Mouse (Mus musculus) left cerebral cortex, adult 18-20 months (tissue): ENCODE data around the gene Trpc7. TPM values are rescaled to one million over a fixed set of nuclear protein-coding genes. Genes with fewer than 3 reads are reported as not detected.
A peak's percentile ranks its signal among the peaks of the same experiment; 100 is the strongest.

ENCODE experiments used
- DNase-seq, 2 experiments: peaks; one replicate each; pipeline ENCODE4 v3.0.0; 2021 to 2022; ENCODE audit warnings: low spot score in 2 of 2, mixed read lengths in 1 of 2
- long read RNA-seq, 2 experiments: library from polyadenylated mRNA; stranded (forward); transcript quantifications; one replicate each; pipeline ENCODE4 v2.0.0; 2021
- total RNA-seq, 2 experiments: library from RNA; stranded (reverse); gene quantifications; 2 replicates each; pipeline ENCODE4 v1.2.3; 2021

Trpc7 gene
- 1 to 10 TPM; 1.9 to 2.3 TPM for total RNA-seq
- long read RNA-seq, experiment 1, partial matches to known transcripts: 1 of 3 reads
- long read RNA-seq, experiment 1, other reads (novel, unspliced or antisense): 2 of 3 reads
- long read RNA-seq, experiment 2: 0 reads

DNA sequence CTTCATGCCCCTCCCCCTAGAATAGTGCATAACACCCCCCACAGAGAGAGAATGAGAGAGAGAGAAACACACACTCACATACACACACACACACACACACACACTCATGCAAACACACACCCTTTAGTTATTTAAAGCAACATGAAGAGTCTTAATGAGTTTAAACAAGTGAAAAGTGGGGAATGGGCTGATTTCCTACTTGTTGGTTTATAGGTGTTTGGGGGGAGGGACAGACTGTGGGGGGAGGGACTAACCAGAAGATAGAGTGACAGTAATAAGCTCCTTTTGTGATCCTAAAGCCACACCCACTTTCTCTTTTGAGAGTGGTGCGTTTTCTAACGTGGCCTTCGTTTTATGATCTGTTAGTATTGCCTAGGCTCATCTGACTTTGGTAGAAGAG lies at the start of gene Trpc7:
TSS of gene Trpc7 (minus strand) at position 101 of the 400 bp plus-strand sequence.
- DNase-seq: no peak

DNA sequence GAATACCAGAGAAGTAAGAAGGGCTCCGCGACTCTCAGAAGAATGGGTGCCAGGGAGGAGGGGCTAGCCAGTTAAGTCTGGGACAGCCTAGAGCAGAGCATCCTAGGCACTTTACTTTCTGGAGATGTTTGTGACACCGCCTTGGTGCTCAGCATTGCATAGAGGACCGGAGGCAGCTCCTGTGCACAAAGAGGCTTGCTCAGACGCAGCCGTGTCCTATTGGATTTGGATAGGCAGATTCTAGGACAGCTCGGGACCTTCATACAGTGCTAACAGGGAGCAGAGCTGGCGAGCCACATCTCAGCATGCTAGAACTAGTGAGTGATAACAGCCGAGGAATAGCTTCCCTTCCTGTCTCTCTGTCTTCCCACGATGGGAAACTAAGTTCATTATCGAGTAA lies 43.5 kb upstream of the Trpc7 start:
- DNase-seq: no peak

DNA sequence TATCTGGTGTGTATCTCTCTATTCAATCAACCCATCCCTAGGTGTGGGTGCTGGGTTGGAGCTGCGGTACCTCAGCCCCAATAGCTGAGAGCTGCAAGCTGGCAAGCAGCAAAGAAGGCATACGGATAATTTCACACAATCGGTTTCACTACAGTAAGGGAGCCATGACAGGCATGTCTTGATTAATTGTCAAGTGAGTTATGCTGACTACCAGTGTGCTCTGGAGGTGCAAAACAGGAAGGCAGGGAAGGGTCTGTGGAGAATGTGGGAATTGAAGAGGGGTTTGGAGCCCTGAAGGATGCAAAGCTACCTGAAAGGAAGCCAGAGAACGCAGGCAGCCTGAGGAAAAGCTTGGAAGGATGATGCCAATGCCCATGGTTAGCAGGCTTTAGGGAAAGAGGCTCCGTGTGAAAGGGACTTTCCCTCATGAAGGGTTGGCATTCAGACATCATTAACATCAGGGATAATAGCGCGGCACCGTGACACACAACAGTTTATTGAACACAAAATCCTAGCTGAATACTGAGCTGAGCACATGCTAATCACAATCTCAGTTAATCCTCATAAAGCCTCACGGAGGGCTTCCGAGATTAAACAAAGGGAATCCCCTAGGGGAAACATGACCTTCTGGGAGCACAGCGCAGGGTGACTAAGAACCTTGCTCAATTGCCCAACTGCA lies 38.2 kb upstream of the Trpc7 start:
- DNase-seq: no peak

DNA sequence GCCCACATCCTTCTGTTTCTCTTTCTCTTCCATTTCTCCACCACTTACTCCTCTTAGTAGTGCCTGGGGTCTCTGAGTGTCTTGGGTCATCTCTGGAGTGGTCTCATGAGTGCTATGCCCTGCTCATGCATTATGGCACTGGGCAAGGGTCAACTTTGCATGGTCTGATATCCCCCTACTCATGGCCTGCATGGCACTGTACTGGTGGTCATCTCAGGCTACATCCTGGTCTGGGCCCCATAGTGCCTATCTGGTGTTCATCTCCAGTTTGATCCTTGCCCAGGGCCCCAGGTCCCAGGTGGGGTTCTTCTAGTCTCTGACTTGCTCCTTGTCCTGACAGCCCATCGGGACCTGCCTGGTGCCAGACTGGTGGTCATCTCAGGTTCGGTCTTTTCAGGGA lies 34.6 kb upstream of the Trpc7 start:
- DNase-seq: no peak

DNA sequence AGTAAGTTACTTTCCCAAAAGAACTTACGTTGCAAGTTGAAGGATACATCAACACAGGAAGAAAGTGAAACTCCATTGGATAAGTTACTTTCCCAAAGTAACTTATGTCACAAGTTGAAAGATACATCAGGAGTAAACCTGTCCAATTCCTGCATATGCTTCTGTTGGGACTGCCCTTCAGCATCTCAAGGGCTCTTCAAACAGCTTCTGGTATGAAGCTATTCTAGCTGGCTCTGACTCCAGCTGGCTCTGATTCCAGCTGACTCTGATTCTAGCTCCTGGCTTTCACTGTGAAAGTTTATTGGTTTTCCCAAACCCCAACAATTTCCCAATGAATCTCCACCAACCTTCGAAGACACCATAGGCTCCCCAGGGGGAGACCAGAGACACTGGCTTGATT lies 27.2 kb upstream of the Trpc7 start:
- DNase-seq: no peak

DNA sequence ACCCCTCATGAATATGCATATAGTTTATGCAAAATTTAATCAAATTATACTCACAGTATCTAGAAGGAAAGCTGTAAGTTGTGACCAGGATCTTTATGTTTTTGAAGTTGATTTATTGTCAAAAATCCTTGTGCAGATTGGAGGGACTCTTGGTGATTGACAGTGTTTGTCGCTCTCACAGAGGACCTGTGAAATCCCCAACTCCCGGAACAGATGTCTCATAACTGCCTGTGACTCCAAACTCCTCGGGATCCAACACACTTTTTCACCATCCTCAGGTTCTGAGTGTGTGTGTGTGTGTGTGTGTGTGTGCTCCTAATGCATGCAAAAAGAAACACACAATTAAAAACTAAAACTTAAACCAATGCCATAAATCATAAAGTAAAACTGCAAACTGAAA lies 25.5 kb upstream of the Trpc7 start:
- no peak for DNase-seq

DNA sequence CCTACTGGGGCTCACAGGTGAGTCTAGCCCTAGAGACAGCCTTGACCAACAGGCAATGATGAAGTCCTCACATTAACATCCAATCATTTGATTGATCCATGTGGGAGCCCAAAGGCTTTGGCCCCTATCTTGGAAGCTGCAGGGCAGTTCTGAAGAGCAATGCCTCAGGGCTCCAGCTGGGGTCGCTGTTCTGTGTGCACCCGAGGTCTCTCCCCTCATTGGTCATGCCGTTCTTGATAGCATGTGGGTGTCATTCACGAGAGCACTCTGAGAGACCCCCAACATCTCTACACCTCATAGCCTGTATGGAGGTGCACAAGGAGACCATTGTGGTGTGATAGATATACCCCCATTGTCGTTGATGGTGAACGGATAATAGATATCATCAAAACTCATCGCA lies 18.9 kb upstream of the Trpc7 start:
- DNase-seq: no peak

DNA sequence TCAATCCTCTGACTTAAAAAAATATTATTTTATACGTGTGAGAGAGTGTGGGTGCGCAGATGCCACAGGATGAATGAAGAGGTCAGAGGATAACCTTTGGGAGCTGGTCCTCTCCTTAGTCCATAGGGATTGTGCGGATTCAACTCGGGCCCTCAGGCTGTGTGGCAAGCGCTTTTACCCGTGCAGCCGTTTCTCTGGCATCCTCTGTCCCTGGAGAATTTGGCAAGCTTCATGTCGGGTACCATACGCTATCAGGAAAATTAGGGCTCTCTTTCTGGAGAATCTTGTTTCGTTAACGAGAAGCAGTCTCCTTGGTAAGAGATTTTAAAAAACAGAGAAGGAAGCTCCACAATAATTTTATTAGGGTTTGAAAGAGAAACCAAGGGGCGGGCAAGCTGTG lies 15.3 kb upstream of the Trpc7 start:
- DNase-seq: no peak

DNA sequence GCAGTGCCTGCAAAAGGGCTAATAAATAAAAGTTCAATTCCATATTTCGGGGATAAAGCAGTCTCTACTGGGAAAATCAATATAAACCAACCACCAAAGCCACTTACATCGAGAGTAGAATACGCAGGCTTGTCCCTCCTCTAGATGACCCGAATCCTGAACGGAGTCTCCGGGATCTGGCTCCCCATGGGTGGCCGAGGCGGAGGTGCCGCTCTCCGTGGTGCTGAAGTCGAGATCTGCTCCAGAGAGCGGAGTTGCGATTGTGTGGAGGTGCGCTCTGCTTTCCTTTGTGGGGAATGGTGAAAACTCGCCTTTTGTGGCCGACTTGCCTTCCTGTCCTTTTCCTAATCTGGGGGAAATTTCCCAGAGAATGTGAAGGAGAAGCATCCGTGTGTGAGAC lies 407 bp downstream of the Trpc7 start:
- DNase-seq: peak; percentile 11 to 30

DNA sequence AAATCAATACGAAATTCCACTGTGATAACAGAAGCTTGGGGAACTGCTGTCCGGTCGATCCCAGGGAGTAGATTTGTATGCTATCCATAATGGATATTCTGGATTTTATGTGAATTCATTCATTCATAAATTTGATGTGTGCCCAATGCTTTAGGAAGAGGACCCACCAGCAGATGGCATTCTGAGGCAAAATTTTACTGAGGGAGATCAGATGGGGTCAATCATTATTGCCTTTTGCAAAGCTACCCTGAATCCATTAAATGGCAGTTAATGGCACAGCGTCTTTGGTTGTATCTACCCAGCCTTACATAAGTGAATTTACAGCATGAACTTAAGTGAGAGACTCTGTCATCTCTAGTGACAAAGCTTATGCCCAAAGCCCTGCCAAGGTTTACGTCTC lies 1.2 kb downstream of the Trpc7 start:
- DNase-seq: peak; percentile 8 to 19

DNA sequence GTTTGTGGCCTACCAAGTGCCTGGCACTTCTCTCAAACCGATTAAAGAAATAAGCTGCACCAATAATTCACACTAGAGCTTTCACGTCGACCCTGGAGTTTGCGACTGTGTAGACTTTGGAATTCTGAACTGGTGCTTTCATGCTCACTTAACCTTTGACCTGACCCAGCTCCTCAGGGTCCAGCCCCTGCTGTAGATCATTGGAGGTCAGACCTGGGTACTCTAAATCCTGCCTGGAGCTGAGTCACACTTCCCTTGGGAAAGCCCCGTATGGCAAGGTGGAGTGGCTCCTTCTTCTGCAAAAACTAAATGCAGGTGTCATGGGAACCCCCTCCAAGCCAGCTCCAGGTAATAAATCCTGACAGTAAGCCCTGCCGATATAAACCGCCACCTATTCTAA lies 5.9 kb downstream of the Trpc7 start:
- DNase-seq: no peak

DNA sequence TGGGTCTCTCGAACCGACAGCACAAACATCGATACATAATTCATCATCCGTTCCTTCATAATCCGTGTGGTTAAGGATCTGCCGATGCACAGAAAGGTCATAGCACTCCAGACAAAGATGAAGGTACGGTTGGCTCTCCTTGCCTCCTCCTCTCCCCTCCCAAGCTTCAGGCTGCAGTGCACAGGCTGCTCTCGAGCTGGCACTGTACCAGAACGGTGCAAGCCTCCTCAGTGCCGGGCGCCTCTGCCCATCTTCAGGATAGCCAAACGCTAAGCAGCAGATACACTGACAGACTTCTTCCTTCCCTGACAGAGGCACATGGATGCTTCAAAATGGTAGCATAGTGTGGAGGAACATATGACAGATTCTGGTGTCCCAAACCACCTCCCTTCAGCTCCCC lies 12.9 kb downstream of the Trpc7 start:
- no peak for DNase-seq

DNA sequence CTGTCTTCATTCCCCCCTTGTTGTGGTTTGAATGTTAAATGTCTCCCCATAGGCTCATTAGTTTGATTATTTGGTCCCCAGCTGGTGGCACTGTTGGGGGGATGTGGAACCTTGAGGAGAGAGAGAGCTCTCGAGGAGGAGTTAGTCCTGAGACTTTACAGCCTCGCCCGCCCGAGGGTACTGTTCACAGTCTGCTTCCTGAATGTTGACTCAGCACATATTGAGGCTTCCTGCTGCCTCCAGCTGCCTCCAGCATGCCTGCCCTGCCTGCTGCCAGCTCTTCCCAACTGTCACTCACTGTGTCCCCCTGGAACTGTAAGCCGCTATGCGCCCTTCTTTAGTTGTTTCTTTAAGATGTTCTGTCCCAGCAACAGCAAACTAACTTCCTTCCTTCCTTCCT lies 31.2 kb downstream of the Trpc7 start:
- DNase-seq: no peak

DNA sequence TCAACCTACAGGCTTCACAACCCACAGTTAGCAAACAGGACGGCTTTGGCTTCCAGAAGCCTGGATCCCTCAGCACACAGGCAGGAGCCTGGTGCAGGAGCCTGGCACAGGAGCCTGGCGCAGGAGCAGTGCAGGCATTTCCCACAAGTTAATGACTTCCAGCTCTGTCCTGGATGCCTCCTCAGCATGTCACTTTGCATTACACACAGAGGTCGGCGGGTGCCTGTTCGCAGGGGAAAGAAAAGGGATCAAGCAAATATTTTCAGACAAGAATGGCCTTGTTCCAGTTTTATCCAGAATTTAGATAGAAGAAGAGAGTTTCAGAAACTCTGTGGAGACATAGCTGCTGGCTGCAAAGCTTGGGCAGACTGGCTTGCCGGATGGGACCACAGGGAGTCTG lies 33.8 kb downstream of the Trpc7 start:
- no peak for DNase-seq

DNA sequence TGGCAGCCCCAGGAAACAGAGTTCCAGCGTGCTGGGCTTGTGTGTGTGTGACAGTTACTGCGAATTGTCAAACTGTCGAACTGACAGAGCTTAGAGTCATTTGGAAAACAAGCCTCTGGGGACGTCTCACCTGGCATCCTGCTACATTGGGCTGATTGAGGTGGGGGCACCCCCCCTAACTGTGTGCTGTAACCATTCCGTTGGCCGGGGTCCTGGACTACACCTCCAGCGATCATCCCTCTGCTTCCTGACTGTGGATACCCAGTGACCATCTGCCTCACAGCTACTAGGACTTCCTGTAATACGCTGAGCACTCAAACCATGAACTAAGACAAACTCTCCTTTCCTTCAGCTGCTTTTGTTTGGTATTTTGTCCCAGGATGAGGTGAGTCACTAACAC lies 41.3 kb downstream of the Trpc7 start:
- no peak for DNase-seq

DNA sequence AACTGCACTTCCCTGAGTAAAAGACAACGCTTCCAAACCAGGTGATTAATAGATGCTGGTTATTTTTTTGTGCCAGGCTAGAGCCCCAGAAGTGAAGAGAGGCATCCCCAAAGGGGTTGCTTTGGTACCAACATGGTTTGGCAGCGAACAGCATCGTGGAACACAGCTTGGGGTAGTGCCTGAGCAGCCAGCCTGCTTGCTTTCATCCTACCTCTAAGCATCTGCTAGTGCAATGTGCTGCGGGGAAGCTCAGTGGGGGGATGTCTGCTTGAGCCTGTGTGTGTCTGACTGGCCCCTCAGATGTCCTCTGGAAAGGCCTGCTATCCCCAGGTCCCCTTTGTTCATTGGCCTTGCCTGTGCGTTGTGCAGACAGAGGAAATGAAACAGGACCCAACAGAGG lies 42.4 kb downstream of the Trpc7 start:
- DNase-seq: no peak

DNA sequence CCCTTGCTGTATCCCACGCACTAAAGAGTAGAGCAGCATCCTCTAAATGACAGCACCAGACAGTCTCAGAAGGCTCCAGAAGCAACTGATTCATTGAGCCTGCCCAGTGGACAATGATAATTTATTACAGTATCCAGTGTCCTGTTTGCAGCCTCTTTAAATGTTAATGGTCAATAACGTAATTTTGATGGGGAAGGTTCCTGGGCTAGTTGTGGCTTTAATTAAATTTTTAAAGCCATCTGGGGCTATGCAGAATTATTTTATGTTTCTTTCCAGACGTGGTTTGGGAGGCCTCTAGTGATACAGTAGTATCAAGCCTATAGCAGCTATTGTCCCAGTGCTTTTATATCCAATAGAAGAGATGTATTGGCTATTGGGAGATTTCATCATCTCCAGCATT lies 49.9 kb downstream of the Trpc7 start:
- DNase-seq: no peak

DNA sequence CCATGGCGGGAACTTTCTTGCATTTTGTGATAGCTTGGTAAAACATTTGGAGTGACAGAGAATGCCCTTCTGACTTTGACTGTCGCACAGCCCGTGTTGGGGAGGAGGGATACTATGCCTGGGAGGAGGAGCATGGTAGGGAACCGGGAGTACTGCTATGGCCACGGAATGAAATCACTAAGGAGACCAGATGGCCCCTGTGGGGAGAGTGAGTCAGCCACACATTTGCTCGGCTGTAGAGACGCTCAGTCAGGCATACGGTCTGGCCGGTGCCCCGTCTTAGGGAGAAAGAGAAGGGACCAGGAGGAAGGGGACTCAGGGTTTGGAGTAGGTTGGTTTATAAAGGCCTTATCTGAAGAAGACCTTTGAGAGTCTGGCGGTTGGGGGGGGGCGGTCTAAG lies 80.3 kb downstream of the Trpc7 start:
- no peak for DNase-seq

DNA sequence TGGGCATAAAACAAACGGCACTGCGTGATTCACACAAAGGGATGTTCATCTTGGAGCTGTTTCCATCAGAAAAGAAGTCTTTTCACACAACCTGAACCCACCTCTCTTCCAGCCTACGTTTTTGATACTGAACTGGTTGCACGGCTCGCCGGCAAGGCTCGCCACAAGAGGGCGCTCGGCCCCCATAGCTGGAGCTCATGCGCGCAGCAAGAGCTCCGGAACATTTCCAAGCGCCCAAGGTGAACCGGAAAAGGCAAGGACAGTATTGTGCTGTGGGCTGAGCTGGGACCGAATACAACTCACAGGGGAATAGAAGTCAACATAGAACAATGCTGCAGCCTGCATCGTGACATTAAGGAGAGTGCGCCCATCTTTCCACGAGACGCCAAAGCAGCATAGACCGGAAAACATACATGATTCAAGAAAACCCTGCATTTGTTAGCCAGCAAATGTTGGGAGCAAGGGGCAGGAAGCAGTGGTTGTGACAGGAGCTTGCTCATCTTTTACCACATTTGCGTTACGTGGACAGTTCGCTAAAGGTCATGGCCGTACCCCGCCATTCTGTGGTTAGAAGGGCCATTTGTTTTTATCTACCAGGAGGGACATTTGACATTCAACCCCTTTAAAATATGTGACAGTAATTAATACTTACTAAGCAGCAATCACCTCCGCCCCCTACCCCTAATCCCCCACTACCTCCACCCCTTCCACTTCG lies 88.9 kb downstream of the Trpc7 start:
- DNase-seq: peak; percentile 90 to 92

DNA sequence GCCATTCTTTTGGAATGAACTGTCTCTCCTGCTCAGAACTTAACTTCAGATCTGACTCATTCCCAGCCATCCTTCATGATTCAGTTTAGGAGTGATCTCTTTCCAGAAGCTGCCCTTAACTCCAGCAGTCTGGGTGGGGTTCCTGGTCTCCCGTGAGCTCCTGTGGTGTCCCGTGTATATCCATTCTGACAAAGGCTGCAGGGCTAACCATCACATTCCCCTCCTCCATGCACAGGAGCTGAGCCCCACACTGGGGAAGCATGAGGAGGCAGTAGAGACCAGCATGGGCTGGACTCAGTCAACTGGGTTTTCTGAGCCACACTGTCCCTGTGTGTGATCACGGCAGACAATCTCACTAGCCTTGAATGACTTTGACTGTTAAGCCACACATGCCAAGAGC lies 90.7 kb downstream of the Trpc7 start:
- no peak for DNase-seq

DNA sequence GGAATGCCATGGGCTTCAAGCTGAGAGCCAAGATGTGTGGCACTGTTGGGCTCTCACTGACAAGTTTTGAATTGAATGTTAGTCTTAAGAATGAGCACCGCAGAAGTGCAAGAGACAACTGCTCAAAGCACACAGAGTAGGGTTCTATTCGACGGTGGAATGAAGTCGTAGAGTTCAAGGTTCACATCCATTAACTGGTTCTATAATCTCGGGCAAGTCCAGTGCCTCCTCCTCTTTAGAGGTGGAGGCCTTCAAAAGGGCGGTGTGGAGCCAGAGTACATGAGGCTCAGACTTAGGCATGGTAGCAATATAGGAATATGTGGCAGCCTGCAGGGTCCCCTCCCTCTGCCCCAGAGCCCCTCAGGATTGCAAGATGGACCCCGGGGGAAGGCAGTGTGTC lies 98.3 kb downstream of the Trpc7 start:
- no peak for DNase-seq

DNA sequence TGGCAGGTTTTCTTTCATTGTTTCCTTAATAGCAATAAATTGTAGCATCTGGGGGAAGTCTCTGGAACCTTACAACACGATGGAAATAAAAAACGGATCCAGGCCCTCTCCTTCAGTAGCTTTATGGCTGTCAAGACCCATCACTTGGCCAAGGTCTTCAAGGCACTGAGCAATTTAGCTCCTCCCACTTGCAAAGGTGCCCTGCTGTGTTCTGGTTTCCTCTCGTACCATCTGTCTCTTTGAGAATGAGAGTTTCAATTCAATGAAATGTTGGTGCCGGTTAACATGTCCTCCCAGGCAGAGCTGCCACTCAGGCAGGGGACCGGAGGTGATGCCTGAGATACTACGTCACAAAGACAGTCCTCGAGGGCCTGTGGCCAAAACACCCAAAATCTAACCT lies 100.3 kb downstream of the Trpc7 start:
- no peak for DNase-seq

DNA sequence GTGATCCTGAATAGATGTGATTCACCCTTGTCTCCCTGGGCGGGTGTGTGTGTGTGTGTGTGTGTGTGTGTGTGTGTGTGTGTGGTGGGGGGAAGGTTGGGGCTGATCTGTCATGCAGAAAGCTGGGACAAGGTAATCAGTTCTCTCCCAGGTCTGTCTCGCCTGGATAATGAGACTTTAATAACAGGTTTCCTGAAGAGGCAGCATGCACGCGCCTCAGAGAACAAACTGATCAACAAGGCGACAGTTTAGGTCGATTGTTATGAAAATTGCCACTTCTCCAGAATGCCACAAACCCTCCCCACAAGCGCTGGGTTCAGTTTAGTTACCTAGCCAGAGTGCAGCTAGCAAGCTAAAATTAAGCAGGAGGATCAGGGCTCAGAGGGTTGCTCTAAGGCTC lies 101.4 kb downstream of the Trpc7 start:
- DNase-seq: no peak
